ENCODE assay signal across 8 mouse cellular contexts in the genomic region with DNA sequence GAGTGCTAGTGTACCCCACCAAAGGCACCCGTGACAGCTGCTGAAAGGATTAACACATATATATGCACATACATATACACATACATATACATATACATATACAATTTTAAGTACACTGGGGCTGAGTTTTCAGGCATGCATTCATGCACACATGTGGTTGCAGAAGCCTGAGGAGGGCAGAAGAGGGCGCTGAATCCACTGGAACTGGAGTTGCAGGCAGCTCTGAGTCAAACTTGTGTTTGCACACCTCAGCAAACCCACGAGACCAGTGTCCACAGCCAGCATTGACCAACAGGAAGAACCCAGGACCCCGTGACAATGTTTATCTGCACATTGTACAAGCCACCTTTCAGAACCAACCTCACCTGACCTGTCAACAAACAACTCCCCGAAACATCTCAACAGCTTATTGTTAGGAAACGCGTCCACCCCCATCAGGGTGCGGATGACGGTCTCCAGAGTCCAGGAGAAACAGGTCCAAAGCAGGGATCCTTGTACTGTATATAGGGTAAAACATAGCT. TPM values are rescaled to one million over a fixed set of nuclear protein-coding genes. Genes with fewer than 3 reads are reported as not detected.
DNase-seq lines count a peak whose midpoint lies in the region; ATAC-seq and TF ChIP-seq lines count a peak whose summit lies in the region.
"Had no signal": no experiment of that assay in that cellular context is flagged by ENCODE, and none has a peak within 500 bp of the region (broad histone marks: within the 10 kb centered on the region; RNA-seq: fewer than 3 reads in every experiment).

No protein-coding gene starts in this region.

- 57% methylated on average over 9 of the region's 9 CpGs for WGBS in lung, embryonic 14.5 days
- 71% methylated on average over 9 of the region's 9 CpGs for WGBS in forebrain, embryonic 13.5 days

- no peaks in the 10 kb centered on the region for H3K27me3 ChIP-seq in lung, embryonic 14.5 days (ENCODE audit: insufficient read depth, low read length)
- H3K27me3 ChIP-seq in forebrain, embryonic 13.5 days: no peaks in the 10 kb centered on the region

- ATAC-seq in lung, embryonic 14.5 days (ENCODE audit: insufficient read depth): no peak
- ATAC-seq in forebrain, embryonic 13.5 days: no peak

- H3K4me2 ChIP-seq in lung, embryonic 14.5 days: no peak overlapping the region
- H3K4me2 ChIP-seq in forebrain, embryonic 13.5 days: no peak overlapping the region

- peaks cover 16% of the 10 kb centered on the region for H3K4me1 ChIP-seq in brown adipose tissue, adult 24 weeks (ENCODE audit: control insufficient read depth, insufficient read depth, insufficient read length, low read length)
- no peaks in the 10 kb centered on the region for H3K4me1 ChIP-seq in lung, embryonic 14.5 days (ENCODE audit: insufficient read depth)
- H3K4me1 ChIP-seq in forebrain, embryonic 13.5 days: peaks cover 4% of the 10 kb centered on the region; the same call in 1 of the 2 replicates

- no peaks in the 10 kb centered on the region for H3K9me3 ChIP-seq in lung, embryonic 14.5 days (ENCODE audit: low read depth, low read length)
- H3K9me3 ChIP-seq in forebrain, embryonic 13.5 days (replicated peaks): no peaks in the 10 kb centered on the region

- H3K4me3 ChIP-seq in brown adipose tissue, adult 24 weeks (ENCODE audit: insufficient read depth, low read depth, low read length): no peak overlapping the region
- no peak overlapping the region for H3K4me3 ChIP-seq in lung, embryonic 14.5 days (ENCODE audit: low read depth, low read length)
- H3K4me3 ChIP-seq in forebrain, embryonic 13.5 days: no peak overlapping the region

- peak overlapping the region; percentile 92 for H3K27ac ChIP-seq in brown adipose tissue, adult 24 weeks (replicated peaks; ENCODE audit: low read depth, low read length)
- H3K27ac ChIP-seq in lung, embryonic 14.5 days (ENCODE audit: low read depth): no peak overlapping the region
- H3K27ac ChIP-seq in forebrain, embryonic 13.5 days: no peak overlapping the region

- H3K9ac ChIP-seq in lung, embryonic 14.5 days: no peak overlapping the region
- no peak overlapping the region for H3K9ac ChIP-seq in forebrain, embryonic 13.5 days

- peak; percentile 39 to 57 for DNase-seq in lung, adult 18-20 months
- DNase-seq in lung, postnatal 14 days: no peak
- DNase-seq in lung, embryonic 14.5 days: peak; percentile 42
- DNase-seq in thymus, postnatal 36 days: peak; percentile 59 to 62
- DNase-seq in cerebellum, adult 11-12 months: no peak
- DNase-seq: retina, postnatal 1 day had no signal

- peak; percentile 38 for TF ChIP-seq CTCF in lung, embryonic 14.5 days (IDR thresholded peaks at IDR 0.05; ENCODE audit: low read depth)

- H3K36me3 ChIP-seq in lung, embryonic 14.5 days (ENCODE audit: insufficient read depth): no peaks in the 10 kb centered on the region
- H3K36me3 ChIP-seq in forebrain, embryonic 13.5 days (ENCODE audit: poor library complexity, severe bottlenecking): no peaks in the 10 kb centered on the region

RNA-seq across cellular contexts. Expression of a gene that starts 32.2 kb away (rescaled TPM):
- 27.6 and 29.0 TPM in 2 replicates for polyA plus RNA-seq in brown adipose tissue, adult 24 weeks (2012; ENCODE audit: insufficient read depth, insufficient read length, missing spikeins)
- 24.3 and 26.3 TPM in 2 replicates for polyA plus RNA-seq in lung, embryonic 14.5 days (2014; fragmentation: Nextera tagmentation; extraction: Ambion mirVana)
- polyA plus RNA-seq in forebrain, embryonic 13.5 days (2015; fragmentation: Nextera tagmentation; extraction: Ambion mirVana): 15.8 and 17.3 TPM in 2 replicates

RNA-seq across cellular contexts. Expression of a gene that starts 58.4 kb away (rescaled TPM):
- polyA plus RNA-seq in brown adipose tissue, adult 24 weeks (2012; ENCODE audit: insufficient read depth, insufficient read length, missing spikeins): not detected in 2 replicates
- polyA plus RNA-seq in lung, embryonic 14.5 days (2014; fragmentation: Nextera tagmentation; extraction: Ambion mirVana): 1.1 and 2.7 TPM in 2 replicates
- polyA plus RNA-seq in forebrain, embryonic 13.5 days (2015; fragmentation: Nextera tagmentation; extraction: Ambion mirVana): 2.6 and 3.4 TPM in 2 replicates

Comparison
In these comparisons a context has a peak if more than half of its experiments do, and no peak if none do; other contexts are left out.
1. DNase-seq: peak in lung, adult 18-20 months (2 of 2), lung, embryonic 14.5 days (single experiment) and thymus, postnatal 36 days (2 of 2); none in lung, postnatal 14 days (single experiment) and cerebellum, adult 11-12 months (single experiment).